Mouse (Mus musculus): ENCODE results near the gene Gid4. TPM values are rescaled to one million over a fixed set of nuclear protein-coding genes. Genes with fewer than 3 reads are reported as not detected.

Gene Gid4
- polyA plus RNA-seq, 1 experiment from 2014 or later: 20.0 TPM

GRCm38 (mm10) chr11:60442896-60443295 is 26.0 kb downstream of the Gid4 start:
- no peaks in the 10 kb centered on the region for H3K4me1 ChIP-seq (ENCODE audit: control insufficient read depth, insufficient read depth, low read length)
- H3K4me2 ChIP-seq (ENCODE audit: low read depth, low read length): no peak overlapping the region
- H3K4me3 ChIP-seq (replicated peaks; ENCODE audit: low read length): no peak overlapping the region
- H3K27me3 ChIP-seq (ENCODE audit: control insufficient read depth, insufficient read depth, low read length): no peaks in the 10 kb centered on the region
- no peaks in the 10 kb centered on the region for H3K9me3 ChIP-seq (replicated peaks; ENCODE audit: control insufficient read depth, low read length)
- H3K27ac ChIP-seq (ENCODE audit: low read length): no peak overlapping the region
- 87% methylated on average over 6 of the region's 6 CpGs for WGBS
- no peak for ATAC-seq (ENCODE audit: insufficient read depth, low FRiP score)
- peaks cover 6% of the 10 kb centered on the region; the same call in 1 of the 2 replicates for H3K36me3 ChIP-seq (ENCODE audit: control insufficient read depth, insufficient read depth, low read length)
- no peak overlapping the region for H3K9ac ChIP-seq (ENCODE audit: low read length)

GRCm38 (mm10) chr11:60444007-60444406 is 27.1 kb downstream of the Gid4 start:
- 77% methylated on average over 4 of the region's 4 CpGs for WGBS
- no peak overlapping the region for H3K4me2 ChIP-seq (ENCODE audit: low read depth, low read length)
- H3K27me3 ChIP-seq (ENCODE audit: control insufficient read depth, insufficient read depth, low read length): no peaks in the 10 kb centered on the region
- H3K27ac ChIP-seq (ENCODE audit: low read length): no peak overlapping the region
- no peak for ATAC-seq (ENCODE audit: insufficient read depth, low FRiP score)
- H3K4me3 ChIP-seq (replicated peaks; ENCODE audit: low read length): no peak overlapping the region
- peaks cover 6% of the 10 kb centered on the region; the same call in 1 of the 2 replicates for H3K36me3 ChIP-seq (ENCODE audit: control insufficient read depth, insufficient read depth, low read length)
- no peaks in the 10 kb centered on the region for H3K9me3 ChIP-seq (replicated peaks; ENCODE audit: control insufficient read depth, low read length)
- H3K4me1 ChIP-seq (ENCODE audit: control insufficient read depth, insufficient read depth, low read length): no peaks in the 10 kb centered on the region
- no peak overlapping the region for H3K9ac ChIP-seq (ENCODE audit: low read length)

- Histone ChIP-seq H3K27ac (ENCODE audit: low read length) (peak within 1 kb of the TSS; percentile 58), H3K9ac (ENCODE audit: low read length) (peak within 1 kb of the TSS; percentile 81), H3K36me3 (ENCODE audit: control insufficient read depth, insufficient read depth, low read length) (no peaks in the 10 kb centered on the region; the same call in 1 of the 2 replicates), H3K4me1 (ENCODE audit: control insufficient read depth, insufficient read depth, low read length) (peaks cover 6% of the 10 kb centered on the region), H3K4me2 (ENCODE audit: low read depth, low read length) (peak within 1 kb of the TSS; percentile 73), H3K27me3 (ENCODE audit: control insufficient read depth, insufficient read depth, low read length) (no peaks in the 10 kb centered on the region), H3K4me3 (replicated peaks; ENCODE audit: low read length) (peak within 1 kb of the TSS; percentile 75), H3K9me3 (replicated peaks; ENCODE audit: control insufficient read depth, low read length) (no peaks in the 10 kb centered on the region)
- peak; percentile 95 for ATAC-seq (ENCODE audit: insufficient read depth, low FRiP score)
- WGBS: 5% methylated on average over 27 of the region's 27 CpGs
These were observed 37.3 kb downstream of the Gid4 start, which contains the start of gene Drg2 for GRCm38 (mm10) chr11:60454080-60454744. Drg2 (plus strand) TSS chr11:60454591.

- H3K9ac ChIP-seq (ENCODE audit: low read length): peak overlapping the region; percentile 81
- 0% methylated on average over 17 of the region's 17 CpGs for WGBS
- H3K4me2 ChIP-seq (ENCODE audit: low read depth, low read length): peak overlapping the region; percentile 73
- peak overlapping the region; percentile 58 for H3K27ac ChIP-seq (ENCODE audit: low read length)
- no peaks in the 10 kb centered on the region; the same call in 1 of the 2 replicates for H3K36me3 ChIP-seq (ENCODE audit: control insufficient read depth, insufficient read depth, low read length)
- H3K4me3 ChIP-seq (replicated peaks; ENCODE audit: low read length): peak overlapping the region; percentile 75
- no peaks in the 10 kb centered on the region for H3K27me3 ChIP-seq (ENCODE audit: control insufficient read depth, insufficient read depth, low read length)
- peak; percentile 23; the same call in 1 of the 2 replicates for ATAC-seq (ENCODE audit: insufficient read depth, low FRiP score)
- peaks cover 6% of the 10 kb centered on the region for H3K4me1 ChIP-seq (ENCODE audit: control insufficient read depth, insufficient read depth, low read length)
- no peaks in the 10 kb centered on the region for H3K9me3 ChIP-seq (replicated peaks; ENCODE audit: control insufficient read depth, low read length)
These were observed 37.8 kb downstream of the Gid4 start for GRCm38 (mm10) chr11:60454745-60455087.

GRCm38 (mm10) chr11:60457973-60458372 is 41.0 kb downstream of the Gid4 start:
- no peak for ATAC-seq (ENCODE audit: insufficient read depth, low FRiP score)
- Histone ChIP-seq H3K36me3 (ENCODE audit: control insufficient read depth, insufficient read depth, low read length) (peaks cover 14% of the 10 kb centered on the region; the same call in 1 of the 2 replicates), H3K27me3 (ENCODE audit: control insufficient read depth, insufficient read depth, low read length) (no peaks in the 10 kb centered on the region), H3K9ac (ENCODE audit: low read length) (no peak overlapping the region), H3K4me2 (ENCODE audit: low read depth, low read length) (no peak overlapping the region), H3K4me3 (replicated peaks; ENCODE audit: low read length) (no peak overlapping the region), H3K9me3 (replicated peaks; ENCODE audit: control insufficient read depth, low read length) (no peaks in the 10 kb centered on the region), H3K4me1 (ENCODE audit: control insufficient read depth, insufficient read depth, low read length) (peaks cover 6% of the 10 kb centered on the region), H3K27ac (ENCODE audit: low read length) (no peak overlapping the region)
- WGBS: 95% methylated on average over 1 of the region's 1 CpGs

GRCm38 (mm10) chr11:60465943-60466380 is 49.0 kb downstream of the Gid4 start:
- 94% methylated on average over 2 of the region's 2 CpGs for WGBS
- Histone ChIP-seq H3K4me2 (ENCODE audit: low read depth, low read length) (no peak overlapping the region), H3K27me3 (ENCODE audit: control insufficient read depth, insufficient read depth, low read length) (no peaks in the 10 kb centered on the region), H3K4me1 (ENCODE audit: control insufficient read depth, insufficient read depth, low read length) (no peaks in the 10 kb centered on the region), H3K4me3 (replicated peaks; ENCODE audit: low read length) (no peak overlapping the region), H3K9ac (ENCODE audit: low read length) (no peak overlapping the region), H3K9me3 (replicated peaks; ENCODE audit: control insufficient read depth, low read length) (no peaks in the 10 kb centered on the region), H3K27ac (ENCODE audit: low read length) (no peak overlapping the region), H3K36me3 (ENCODE audit: control insufficient read depth, insufficient read depth, low read length) (peaks cover 40% of the 10 kb centered on the region)
- peak; percentile 45; the same call in 1 of the 2 replicates for ATAC-seq (ENCODE audit: insufficient read depth, low FRiP score)

- no peak within 1 kb of the TSS for H3K4me3 ChIP-seq (replicated peaks; ENCODE audit: low read length)
- H3K27me3 ChIP-seq (ENCODE audit: control insufficient read depth, insufficient read depth, low read length): no peaks in the 10 kb centered on the region
- 87% methylated on average over 3 of the region's 3 CpGs for WGBS
- H3K36me3 ChIP-seq (ENCODE audit: control insufficient read depth, insufficient read depth, low read length): peaks cover 28% of the 10 kb centered on the region; the same call in 1 of the 2 replicates
- H3K9ac ChIP-seq (ENCODE audit: low read length): no peak within 1 kb of the TSS
- H3K27ac ChIP-seq (ENCODE audit: low read length): no peak within 1 kb of the TSS
- no peak within 1 kb of the TSS for H3K4me2 ChIP-seq (ENCODE audit: low read depth, low read length)
- no peaks in the 10 kb centered on the region for H3K4me1 ChIP-seq (ENCODE audit: control insufficient read depth, insufficient read depth, low read length)
- ATAC-seq (ENCODE audit: insufficient read depth, low FRiP score): no peak
- no peaks in the 10 kb centered on the region for H3K9me3 ChIP-seq (replicated peaks; ENCODE audit: control insufficient read depth, low read length)
These were observed 52.1 kb downstream of the Gid4 start, which contains the start of gene Myo15 for GRCm38 (mm10) chr11:60469039-60469438. Myo15 (plus strand) TSS chr11:60469339.

- ATAC-seq (ENCODE audit: insufficient read depth, low FRiP score): no peak
- 83% methylated on average over 9 of the region's 9 CpGs for WGBS
These were observed 53.8 kb downstream of the Gid4 start for GRCm38 (mm10) chr11:60470743-60471142.

GRCm38 (mm10) chr11:60474534-60474933 is 57.6 kb downstream of the Gid4 start:
- Histone ChIP-seq H3K9ac (ENCODE audit: low read length) (no peak overlapping the region), H3K27ac (ENCODE audit: low read length) (no peak overlapping the region), H3K36me3 (ENCODE audit: control insufficient read depth, insufficient read depth, low read length) (0 out of 2 replicates have a peak, but pooled peaks cover 2% of the 10 kb centered on the region), H3K4me2 (ENCODE audit: low read depth, low read length) (no peak overlapping the region), H3K9me3 (replicated peaks; ENCODE audit: control insufficient read depth, low read length) (no peaks in the 10 kb centered on the region), H3K4me1 (ENCODE audit: control insufficient read depth, insufficient read depth, low read length) (peaks cover 2% of the 10 kb centered on the region; the same call in 1 of the 2 replicates), H3K27me3 (ENCODE audit: control insufficient read depth, insufficient read depth, low read length) (no peaks in the 10 kb centered on the region), H3K4me3 (replicated peaks; ENCODE audit: low read length) (no peak overlapping the region)
- 75% methylated on average over 5 of the region's 5 CpGs for WGBS
- no peak for ATAC-seq (ENCODE audit: insufficient read depth, low FRiP score)

More at GRCm38 (mm10) chr11:60470743-60471142, 53.8 kb downstream of the Gid4 start:
- Histone ChIP-seq H3K4me2 (ENCODE audit: low read depth, low read length) (no peak overlapping the region), H3K4me1 (ENCODE audit: control insufficient read depth, insufficient read depth, low read length) (no peaks in the 10 kb centered on the region), H3K27ac (ENCODE audit: low read length) (no peak overlapping the region), H3K36me3 (ENCODE audit: control insufficient read depth, insufficient read depth, low read length) (peaks cover 22% of the 10 kb centered on the region; the same call in 1 of the 2 replicates), H3K4me3 (replicated peaks; ENCODE audit: low read length) (no peak overlapping the region), H3K9ac (ENCODE audit: low read length) (no peak overlapping the region), H3K27me3 (ENCODE audit: control insufficient read depth, insufficient read depth, low read length) (no peaks in the 10 kb centered on the region), H3K9me3 (replicated peaks; ENCODE audit: control insufficient read depth, low read length) (no peaks in the 10 kb centered on the region)
